Comparison of ENCODE assay signal across 23 mouse cellular contexts in genomic region chr1:118987538-118987937, GRCm38 (mm10).
"Had no signal": no experiment of that assay in that cellular context is flagged by ENCODE, and none has a peak within 500 bp of the region (broad histone marks: within the 10 kb centered on the region; RNA-seq: fewer than 3 reads in every experiment).

No protein-coding gene starts in this region.

- H3K4me2 ChIP-seq: heart, embryonic 11.5 days; heart, embryonic 13.5 days; heart, embryonic 15.5 days; hindbrain, embryonic 13.5 days; hindbrain, embryonic 15.5 days; limb, embryonic 13.5 days; limb, embryonic 15.5 days; liver, embryonic 12.5 days had no signal

- H3K9ac ChIP-seq: heart, embryonic 13.5 days; heart, embryonic 15.5 days; hindbrain, embryonic 13.5 days; hindbrain, embryonic 15.5 days; limb, embryonic 13.5 days; limb, embryonic 15.5 days; liver, embryonic 12.5 days; liver, embryonic 14.5 days had no signal

- H3K27me3 ChIP-seq: heart, embryonic 13.5 days; heart, embryonic 15.5 days; hindbrain, embryonic 15.5 days; limb, embryonic 13.5 days; limb, embryonic 15.5 days; liver, embryonic 12.5 days had no signal

- H3K27ac ChIP-seq: heart, adult 2 months; heart, embryonic 13.5 days; heart, embryonic 15.5 days; hindbrain, embryonic 13.5 days; hindbrain, embryonic 15.5 days; hindbrain, postnatal 0 days; limb, embryonic 13.5 days; limb, embryonic 15.5 days; liver, embryonic 12.5 days; liver, embryonic 14.5 days had no signal

- H3K36me3 ChIP-seq: heart, embryonic 13.5 days; heart, embryonic 15.5 days; hindbrain, embryonic 13.5 days; hindbrain, embryonic 15.5 days; liver, embryonic 12.5 days had no signal

- DNase-seq: gastrocnemius, postnatal 14 days; gastrocnemius, postnatal 36 days; heart, adult 11 months; heart, adult 2 months; heart, postnatal 14 days; heart, postnatal 36 days; kidney, adult 18-20 months; kidney, adult 8-10 months; kidney, postnatal 10 days; kidney, postnatal 25 days; layer of hippocampus, adult 9-11 months; layer of hippocampus, postnatal 36 days had no signal

- H3K9me3 ChIP-seq: heart, embryonic 13.5 days; heart, embryonic 15.5 days; hindbrain, embryonic 13.5 days; hindbrain, embryonic 15.5 days; limb, embryonic 13.5 days; limb, embryonic 15.5 days; liver, embryonic 12.5 days had no signal

- ATAC-seq: hindbrain, postnatal 0 days; intestine, postnatal 0 days; liver, embryonic 12.5 days had no signal

- H3K4me3 ChIP-seq: heart, adult 2 months; heart, embryonic 13.5 days; heart, embryonic 15.5 days; hindbrain, embryonic 13.5 days; hindbrain, embryonic 15.5 days; limb, embryonic 13.5 days; limb, embryonic 15.5 days; liver, embryonic 12.5 days had no signal
